Mouse (Mus musculus) subcutaneous adipose tissue, adult 2 months (tissue): Measurements from ENCODE around the gene Acot10. TPM values are rescaled to one million over a fixed set of nuclear protein-coding genes. Genes with fewer than 3 reads are reported as not detected.

Experiments used
- polyA plus RNA-seq: library from polyadenylated mRNA; depleted of rRNA; stranded (reverse); fragments of >200 nt; gene quantifications from 2 replicates; pipeline ENCODE4 v1.2.3, GENCODE M21; 2012; ENCODE audit warnings: low replicate concordance; rRNA removed

Gene Acot10
- polyA plus RNA-seq = 0.24 TPM in 1 of 2 replicates, not detected in the other

DNA sequence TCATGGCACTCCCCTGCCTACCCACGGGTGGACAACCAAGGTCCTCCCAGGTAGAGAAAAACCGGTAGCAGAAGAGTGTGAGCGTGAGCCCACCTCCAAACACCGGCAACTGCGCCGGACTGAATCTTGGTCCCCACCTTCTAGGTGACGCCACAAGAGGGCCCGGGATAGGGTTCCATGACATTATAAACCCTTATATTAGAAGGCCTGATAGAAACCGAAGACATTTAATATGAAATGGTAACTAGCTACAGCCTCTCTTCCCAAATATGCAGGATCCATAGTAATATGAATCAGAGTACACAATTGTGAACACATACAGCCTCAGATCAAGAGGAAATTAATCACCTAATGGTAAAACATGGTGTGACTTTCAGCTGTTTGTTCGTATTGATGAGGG is at the start of gene Acot10:
Gene Acot10, minus strand, starts transcription at position 101 of the 400 bp plus-strand sequence.

Other genes starting within 250 kb of the Acot10 start
- 0.03 and 0.04 TPM in 2 replicates for gene Cdh12, start 217.5 kb downstream of the Acot10 start, polyA plus RNA-seq